Mouse (Mus musculus): ENCODE data around the gene Tubb4b.

- TF ChIP-seq POLR2A (IDR thresholded peaks at IDR 0.05; ENCODE audit: borderline replicate concordance, extremely low read depth, insufficient read depth, insufficient read length, poor library complexity, severe bottlenecking) (no peak), CTCF (IDR thresholded peaks at IDR 0.05; ENCODE audit: borderline replicate concordance, extremely low read depth, insufficient read depth, insufficient read length) (no peak)
These were observed 49.4 kb downstream of the Tubb4b start for GRCm38 (mm10) chr2:25174866-25175689.
